13 mouse cellular contexts compared by ENCODE assay signal in the genomic region with DNA sequence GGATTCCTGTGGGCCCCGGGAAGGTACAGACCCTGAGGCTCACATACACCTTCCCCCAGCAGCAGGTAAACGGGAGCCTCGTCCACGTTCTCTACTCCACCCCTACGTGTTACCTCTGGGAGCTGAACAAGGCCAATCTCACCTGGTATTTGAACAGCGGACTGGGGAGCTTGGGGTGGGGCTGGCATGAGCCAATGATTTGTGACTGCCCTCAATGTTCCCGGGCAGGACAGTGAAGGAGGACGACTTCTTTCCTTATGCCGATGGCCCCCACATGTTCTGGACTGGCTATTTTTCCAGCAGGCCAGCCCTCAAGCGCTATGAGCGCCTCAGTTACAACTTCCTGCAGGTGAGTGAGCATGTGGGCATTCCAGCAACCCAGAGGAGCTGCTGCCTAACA. TPM values are rescaled to one million over a fixed set of nuclear protein-coding genes. Genes with fewer than 3 reads are reported as not detected.
"Had no signal": no experiment of that assay in that cellular context is flagged by ENCODE, and none has a peak within 500 bp of the region (broad histone marks: within the 10 kb centered on the region; RNA-seq: fewer than 3 reads in every experiment).

No protein-coding gene starts in this region.

- DNase-seq: lung, adult 18-20 months; lung, embryonic 14.5 days; lung, postnatal 4 days; midbrain, embryonic 14.5 days; retina, postnatal 1 day; right cerebral cortex, adult 18-20 months; right cerebral cortex, postnatal 25 days; right cerebral cortex, postnatal 4 days; thymus, adult 18-20 months; thymus, postnatal 14 days; thymus, postnatal 36 days had no signal

RNA-seq across cellular contexts. Expression of a gene that starts 23.1 kb away (rescaled TPM):
- total RNA-seq: megakaryocyte, adult 5-6 weeks; megakaryocyte-erythroid progenitor cell, adult 5-6 weeks had no signal
